Mouse (Mus musculus): ENCODE measurements at regions not wholly inside any gene's neighbourhood (a gene's known extent, or its start where the extent isn't known, plus 50 kb on each side); places are given as distances from the start of the nearest gene placed in this dataset.

DNA sequence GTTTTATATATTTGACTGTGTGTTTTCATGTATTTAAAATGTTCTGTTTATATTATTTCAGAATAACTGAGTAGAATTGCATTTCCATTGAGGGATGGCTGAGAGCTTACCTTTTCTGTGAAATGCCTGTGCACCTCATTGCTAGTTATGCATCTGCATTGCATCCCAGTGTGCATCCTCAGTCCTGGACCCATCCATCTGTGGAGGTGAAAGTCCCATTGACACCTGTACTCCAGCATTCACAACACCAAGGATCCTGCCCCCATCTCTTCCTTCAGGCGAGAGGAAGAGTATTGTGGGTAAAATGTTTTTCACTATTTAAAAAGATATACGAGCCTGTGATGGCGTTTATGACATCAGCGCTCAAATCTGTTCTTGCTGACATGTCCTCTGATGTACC, 134.6 kb upstream of the 4933402D24Rik start:
- no peak for TF ChIP-seq CTCF (IDR thresholded peaks at IDR 0.05; ENCODE audit: extremely low read depth, insufficient read depth, low read length)
- TF ChIP-seq POLR2A (IDR thresholded peaks at IDR 0.05; ENCODE audit: extremely low read depth, insufficient read depth, low read length), result no peak
